Mouse (Mus musculus) forebrain, postnatal 0 days (tissue): Measurements from ENCODE around the gene Plk1. TPM values are rescaled to one million over a fixed set of nuclear protein-coding genes. Genes with fewer than 3 reads are reported as not detected.

ENCODE experiments used
- ATAC-seq: fragments of 200-750 bp; cut with Nextera tagmentation; 2 replicates; pipeline ENCODE4 v1.8.0; 2017; ENCODE audit warnings: mild to moderate bottlenecking, moderate library complexity
- DNase-seq: peaks from one replicate; pipeline ENCODE4 v3.0.0-alpha.2; 2015
- H3K27ac ChIP-seq: fragments of 300-500 bp; sonication (generic); 2 replicates; pipeline ENCODE4 v1.5.1; 2014; ENCODE audit warnings: low read depth, mild to moderate bottlenecking, antibody characterized with exemption, low read length, moderate library complexity, mixed read lengths
- H3K27me3 ChIP-seq: fragments of 300-500 bp; sonication (generic); 2 replicates; pipeline ENCODE4 v1.6.1; 2014; ENCODE audit warnings: mild to moderate bottlenecking, low read length, mixed read lengths; ENCODE audit not compliant: insufficient read depth
- H3K36me3 ChIP-seq: fragments of 300-500 bp; sonication (generic); 2 replicates; pipeline ENCODE4 v1.6.1; 2014; ENCODE audit warnings: mild to moderate bottlenecking, moderate library complexity; ENCODE audit not compliant: insufficient read depth
- H3K4me1 ChIP-seq: fragments of 300-500 bp; sonication (generic); 2 replicates; pipeline ENCODE4 v1.6.1; 2014; ENCODE audit warnings: antibody characterized with exemption; ENCODE audit not compliant: insufficient read depth
- H3K4me2 ChIP-seq: fragments of 300-500 bp; sonication (generic); 2 replicates; pipeline ENCODE4 v1.6.1; 2014; ENCODE audit warnings: low read depth, mild to moderate bottlenecking, moderate library complexity
- H3K4me3 ChIP-seq: fragments of 300-500 bp; sonication (generic); 2 replicates; pipeline ENCODE4 v1.5.1; 2014; ENCODE audit warnings: low read depth, low read length, mixed read lengths
- H3K9ac ChIP-seq: fragments of 300-500 bp; sonication (generic); 2 replicates; pipeline ENCODE4 v1.6.1; 2014; ENCODE audit warnings: mild to moderate bottlenecking
- H3K9me3 ChIP-seq: fragments of 300-500 bp; sonication (generic); 2 replicates; pipeline ENCODE4 v1.6.1; 2016; ENCODE audit warnings: low read length
- CTCF ChIP-seq: sonication (generic); IDR thresholded peaks from 2 replicates; pipeline ENCODE4 v1.5.1; 2016; ENCODE audit warnings: antibody characterized with exemption, control low read depth, low read depth
- WGBS: fragments of 180-500 bp; shearing (Covaris S2); extraction: QIAGEN DNeasy Blood & Tissue Kit; methylation state at CpG from one replicate; pipeline ENCODE4 v1.1.7; 2014; 5-methylcytosine and 5-hydroxymethylcytosine counted together
- polyA plus RNA-seq: library from polyadenylated mRNA; unstranded; fragments of >200 nt; fragmentation: Nextera tagmentation; extraction: Ambion mirVana; gene quantifications from 2 replicates; pipeline ENCODE4 v1.2.1, GENCODE M21; 2015
- total RNA-seq: library from RNA; depleted of rRNA; stranded (reverse); fragments of >200 nt; gene quantifications from 2 replicates; pipeline ENCODE4 v1.2.3, GENCODE M21; 2014; rRNA removed

Gene Plk1
- total and polyA plus RNA-seq, 2 experiments from 2014 or later, result 7.3 to 10.5 TPM

DNA sequence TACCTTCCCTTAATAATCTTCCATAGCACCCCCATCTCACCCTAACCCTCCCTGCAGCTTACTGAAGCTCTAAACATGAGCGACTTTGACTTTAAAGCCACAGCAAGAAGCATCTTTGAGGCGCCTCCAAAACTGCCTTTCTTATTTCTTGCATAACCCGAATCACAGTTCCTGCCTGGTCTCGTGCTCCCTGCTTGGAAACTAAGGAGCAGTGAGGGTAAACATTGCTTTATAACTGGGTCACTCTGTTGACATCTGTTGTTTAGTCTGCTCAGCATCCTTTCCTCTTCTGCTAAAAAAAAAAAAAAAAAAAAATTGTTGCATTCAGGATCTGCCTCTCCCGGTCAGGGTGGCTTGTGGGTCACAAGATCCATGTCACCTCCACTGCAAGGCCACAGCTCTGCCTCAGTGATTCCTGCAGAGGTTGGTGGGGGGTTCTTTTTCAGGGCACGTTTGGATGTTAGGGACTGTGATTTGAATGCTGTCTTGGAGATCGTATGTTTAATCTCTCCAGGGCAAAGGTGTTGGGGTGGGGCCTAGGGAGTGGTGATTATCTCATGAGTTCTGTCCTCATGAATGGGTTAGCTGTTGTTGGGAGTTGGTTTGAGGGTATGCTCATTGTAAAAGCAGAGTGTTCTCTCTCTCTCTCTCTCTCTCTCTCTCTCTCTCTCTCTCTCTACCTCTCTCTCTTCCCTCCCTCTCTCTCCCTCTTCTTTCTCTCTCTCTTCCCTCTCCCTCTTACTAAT lies 49.2 kb downstream of the Plk1 start:
- 56% methylated on average over 7 of the region's 7 CpGs for WGBS
- H3K4me3 ChIP-seq, result no peak overlapping the region
- H3K4me2 ChIP-seq, result no peak overlapping the region
- no peak for TF ChIP-seq CTCF
- H3K4me1 ChIP-seq, result no peaks in the 10 kb centered on the region
- no peak overlapping the region for H3K27ac ChIP-seq
- DNase-seq (no peak), ATAC-seq (no peak)
- no peaks in the 10 kb centered on the region for H3K36me3 ChIP-seq
- H3K9ac ChIP-seq, result no peak overlapping the region
- H3K27me3 ChIP-seq, result no peaks in the 10 kb centered on the region
- H3K9me3 ChIP-seq, result no peaks in the 10 kb centered on the region

DNA sequence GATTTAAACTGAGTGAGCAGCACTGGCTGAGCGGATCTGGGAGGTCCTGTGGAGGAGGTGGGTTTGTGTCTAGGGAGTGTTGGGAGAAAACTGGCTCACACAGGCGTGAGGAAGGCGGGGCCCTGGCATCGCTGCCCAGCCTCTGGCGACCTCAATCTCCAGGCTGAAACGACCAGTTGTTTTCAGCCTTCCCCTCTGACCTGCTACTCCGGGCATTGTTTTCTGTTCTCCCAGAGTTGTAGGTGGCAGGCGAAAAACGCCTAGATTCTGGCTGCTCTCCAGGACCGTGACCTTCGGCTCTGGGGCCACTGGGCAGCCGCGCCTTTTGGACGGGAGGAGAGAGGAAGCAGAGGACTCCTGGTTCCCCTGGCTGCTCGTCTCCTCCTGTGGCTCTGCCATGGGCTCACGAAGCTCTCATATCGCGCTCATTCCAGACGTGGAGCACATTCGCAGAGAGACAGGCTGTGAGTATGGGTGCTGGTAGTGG lies 60.1 kb downstream of the Plk1 start, which contains the start of gene Chp2:
Chp2 (plus strand) TSS at position 182 of the 487 bp plus-strand sequence.
- H3K4me3 ChIP-seq, result peak within 1 kb of the TSS; percentile 11; the same call in 1 of the 2 replicates
- DNase-seq, result no peak
- peak within 1 kb of the TSS; percentile 35 for H3K4me2 ChIP-seq
- no peak for TF ChIP-seq CTCF
- no peak within 1 kb of the TSS for H3K27ac ChIP-seq
- no peaks in the 10 kb centered on the region for H3K4me1 ChIP-seq
- 0 out of 2 replicates have a peak, but pooled peaks cover 3% of the 10 kb centered on the region for H3K9me3 ChIP-seq
- no peaks in the 10 kb centered on the region for H3K27me3 ChIP-seq
- ATAC-seq, result no peak
- no peaks in the 10 kb centered on the region for H3K36me3 ChIP-seq
- no peak within 1 kb of the TSS for H3K9ac ChIP-seq
- WGBS, result 25% methylated on average over 18 of the region's 20 CpGs

Other genes with a start within 250 kb of the Plk1 start
- gene Cog7, start 177.7 kb upstream of the Plk1 start, total RNA-seq, result 23.4 and 32.5 TPM in 2 replicates
- gene Cog7, start 177.7 kb upstream of the Plk1 start, polyA plus RNA-seq, result 7.9 and 24.7 TPM in 2 replicates
- gene Gga2, start 138.2 kb upstream of the Plk1 start, total RNA-seq, result 29.5 and 29.8 TPM in 2 replicates
- gene Gga2, start 138.2 kb upstream of the Plk1 start, polyA plus RNA-seq, result 17.7 and 25.5 TPM in 2 replicates
- gene Ubfd1, start 92.3 kb upstream of the Plk1 start, total RNA-seq, result 76.2 and 105 TPM in 2 replicates
- gene Ubfd1, start 92.3 kb upstream of the Plk1 start, polyA plus RNA-seq, result 38.5 and 54.5 TPM in 2 replicates
- 13.4 and 16.7 TPM in 2 replicates for gene Ears2, start 92.2 kb upstream of the Plk1 start, total RNA-seq
- 8.3 and 8.8 TPM in 2 replicates for gene Ears2, start 92.2 kb upstream of the Plk1 start, polyA plus RNA-seq
- gene Ndufab1, start 57.6 kb upstream of the Plk1 start, total RNA-seq, result 28.4 and 42.9 TPM in 2 replicates
- gene Ndufab1, start 57.6 kb upstream of the Plk1 start, polyA plus RNA-seq, result 655 and 742 TPM in 2 replicates
- gene Palb2, start 26.5 kb upstream of the Plk1 start, total RNA-seq, result 1.8 and 4.1 TPM in 2 replicates
- 1.3 and 1.4 TPM in 2 replicates for gene Palb2, start 26.5 kb upstream of the Plk1 start, polyA plus RNA-seq
- gene Dctn5, start 26.4 kb upstream of the Plk1 start, total RNA-seq, result 108 and 114 TPM in 2 replicates
- gene Dctn5, start 26.4 kb upstream of the Plk1 start, polyA plus RNA-seq, result 136 and 157 TPM in 2 replicates
- 1.8 and 3.0 TPM in 2 replicates for gene Ern2, start 26.8 kb downstream of the Plk1 start, total RNA-seq
- gene Ern2, start 26.8 kb downstream of the Plk1 start, polyA plus RNA-seq, result 0.60 and 0.96 TPM in 2 replicates
- 1.00 and 1.5 TPM in 2 replicates for gene Chp2, start 60.1 kb downstream of the Plk1 start, total RNA-seq
- 0.98 and 1.1 TPM in 2 replicates for gene Chp2, start 60.1 kb downstream of the Plk1 start, polyA plus RNA-seq
- 182 and 207 TPM in 2 replicates for gene Prkcb, start 129.3 kb downstream of the Plk1 start, total RNA-seq
- 91.8 and 145 TPM in 2 replicates for gene Prkcb, start 129.3 kb downstream of the Plk1 start, polyA plus RNA-seq